Mouse (Mus musculus) kidney, postnatal 0 days (tissue): ENCODE results near the gene AK157302. TPM values are rescaled to one million over a fixed set of nuclear protein-coding genes. Genes with fewer than 3 reads are reported as not detected.
"Not testable (repeated sequence)": the region's sequence is repeated elsewhere in the genome, so short reads cannot be mapped to it uniquely, and the experiment has no call there.

ENCODE experiments used
- ATAC-seq: fragments of 200-750 bp; cut with Nextera tagmentation; replicated peaks from 2 replicates; pipeline ENCODE4 v1.8.0; 2017; ENCODE audit warnings: low read depth, moderate number of reproducible peaks, moderate TSS enrichment, moderate library complexity; ENCODE audit not compliant: low FRiP score
- DNase-seq: peaks from one replicate; pipeline ENCODE4 v3.0.0-alpha.2; 2016; ENCODE audit warnings: low spot score
- H3K27ac ChIP-seq: fragments of 300-500 bp; sonication (generic); 2 replicates; pipeline ENCODE4 v1.5.1; 2014; ENCODE audit warnings: mild to moderate bottlenecking
- H3K27me3 ChIP-seq: fragments of 300-500 bp; sonication (generic); 2 replicates; pipeline ENCODE4 v1.6.1; 2014; ENCODE audit warnings: low read length, mixed read lengths; ENCODE audit not compliant: insufficient read depth
- H3K36me3 ChIP-seq: fragments of 300-500 bp; sonication (generic); 2 replicates; pipeline ENCODE4 v1.6.1; 2014; ENCODE audit warnings: low read length, mixed read lengths; ENCODE audit not compliant: insufficient read depth
- H3K4me1 ChIP-seq: fragments of 300-500 bp; sonication (generic); replicated peaks from 2 replicates; pipeline ENCODE4 v1.6.1; 2014; ENCODE audit warnings: antibody characterized with exemption, low read length, mixed read lengths; ENCODE audit not compliant: insufficient read depth
- H3K4me2 ChIP-seq: fragments of 300-500 bp; sonication (generic); 2 replicates; pipeline ENCODE4 v1.6.1; 2014; ENCODE audit warnings: mild to moderate bottlenecking, low read length, moderate library complexity, mixed read lengths
- H3K4me3 ChIP-seq: fragments of 300-500 bp; sonication (generic); replicated peaks from 2 replicates; pipeline ENCODE4 v1.5.1; 2014; ENCODE audit warnings: low read depth, low read length
- H3K9ac ChIP-seq: fragments of 300-500 bp; sonication (generic); 2 replicates; pipeline ENCODE4 v1.6.1; 2014; ENCODE audit warnings: low read depth, low read length
- H3K9me3 ChIP-seq: fragments of 300-500 bp; sonication (generic); replicated peaks from 2 replicates; pipeline ENCODE4 v1.6.1; 2016; ENCODE audit warnings: low read length, inconsistent platforms, mixed read lengths
- CTCF ChIP-seq: IDR thresholded peaks from 2 replicates; pipeline ENCODE4 v1.5.1; 2016; ENCODE audit warnings: antibody characterized with exemption, low read depth, mild to moderate bottlenecking, moderate library complexity
- WGBS: fragments of 180-500 bp; shearing (Covaris S2); extraction: QIAGEN DNeasy Blood & Tissue Kit; methylation state at CpG from one replicate; pipeline ENCODE4 v1.1.7; 2014; 5-methylcytosine and 5-hydroxymethylcytosine counted together
- polyA plus RNA-seq: library from polyadenylated mRNA; unstranded; fragments of >200 nt; fragmentation: Nextera tagmentation; extraction: Ambion mirVana; gene quantifications from 2 replicates; pipeline ENCODE4 v1.2.1, GENCODE M21; 2015

Gene AK157302
- polyA plus RNA-seq, 1 experiment from 2014 or later: 0.43 TPM

DNA sequence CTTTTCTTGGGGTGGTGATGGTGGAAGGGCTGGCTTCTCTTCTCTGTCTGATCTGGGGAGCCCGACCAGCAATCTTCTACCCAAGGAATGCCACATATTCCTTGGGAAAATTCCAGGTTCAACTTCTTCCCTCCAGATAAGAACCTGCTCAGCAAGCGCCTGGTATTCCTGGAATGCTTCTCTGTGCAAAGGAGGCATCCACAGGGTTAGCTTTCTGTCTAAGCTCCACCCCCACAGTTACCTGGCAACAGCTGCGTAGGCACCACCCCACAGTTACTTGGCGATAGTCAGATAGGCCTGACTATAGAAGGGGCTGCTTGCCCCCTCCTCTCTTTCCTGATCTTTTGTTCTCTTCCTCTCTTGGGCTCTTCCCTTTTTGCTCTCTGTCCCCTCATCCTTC is 38.7 kb upstream of the AK157302 start:
- Histone ChIP-seq H3K4me1 (no peaks in the 10 kb centered on the region), H3K4me2 (no peak overlapping the region), H3K27ac (0 out of 2 replicates have a peak overlapping the region, but pooled peaks have one; percentile 36), H3K4me3 (no peak overlapping the region), H3K9me3 (no peaks in the 10 kb centered on the region), H3K9ac (no peak overlapping the region), H3K27me3 (no peaks in the 10 kb centered on the region), H3K36me3 (0 out of 2 replicates have a peak, but pooled peaks cover 3% of the 10 kb centered on the region)
- DNase-seq (peak; percentile 37), ATAC-seq (peak; percentile 51; the same call in 1 of the 2 replicates)
- 13% methylated on average over 4 of the region's 4 CpGs for WGBS
- TF ChIP-seq CTCF: no peak

GRCm38 (mm10) chr13:21462516-21462915 is 32.5 kb upstream of the AK157302 start:
- not testable (repeated sequence) for H3K9me3 ChIP-seq, H3K4me3 ChIP-seq, H3K9ac ChIP-seq, H3K4me2 ChIP-seq, H3K27me3 ChIP-seq, ATAC-seq, DNase-seq, H3K4me1 ChIP-seq, H3K27ac ChIP-seq, H3K36me3 ChIP-seq
- WGBS: 53% methylated on average over 9 of the region's 9 CpGs

GRCm38 (mm10) chr13:21467336-21467735 is 27.7 kb upstream of the AK157302 start:
- no peak overlapping the region for H3K4me2 ChIP-seq
- TF ChIP-seq CTCF: no peak
- WGBS: 85% methylated on average over 10 of the region's 10 CpGs
- no peaks in the 10 kb centered on the region for H3K9me3 ChIP-seq
- H3K36me3 ChIP-seq: no peaks in the 10 kb centered on the region
- no peak for ATAC-seq
- H3K27me3 ChIP-seq: no peaks in the 10 kb centered on the region
- DNase-seq: no peak
- no peak overlapping the region for H3K27ac ChIP-seq
- no peaks in the 10 kb centered on the region for H3K4me1 ChIP-seq
- H3K9ac ChIP-seq: no peak overlapping the region
- H3K4me3 ChIP-seq: no peak overlapping the region

- no peaks in the 10 kb centered on the region for H3K9me3 ChIP-seq
These were observed 26.7 kb upstream of the AK157302 start, which contains the start of gene Nkapl for GRCm38 (mm10) chr13:21468061-21469019. TSS of gene Nkapl (minus strand) at chr13:21468509.

DNA sequence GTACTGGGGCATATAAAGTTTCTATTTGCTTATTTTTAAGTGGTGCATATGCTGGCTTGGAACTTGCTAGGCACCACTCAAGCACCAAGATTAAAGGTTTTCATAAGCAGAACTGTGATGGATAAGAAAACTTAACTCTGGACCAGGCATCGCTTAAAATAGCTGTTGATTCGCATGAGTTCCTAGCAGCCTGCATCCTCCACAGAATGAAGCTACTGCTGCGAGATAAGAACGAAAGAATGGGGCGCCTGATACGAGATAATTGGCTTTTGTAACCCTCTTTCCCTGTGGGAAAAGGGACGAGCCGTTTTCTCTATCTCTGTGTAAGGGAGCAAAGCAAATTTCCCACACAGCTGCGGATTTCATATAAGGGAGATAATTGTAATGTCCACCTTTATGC is 25.9 kb upstream of the AK157302 start:
- Histone ChIP-seq H3K4me1 (no peaks in the 10 kb centered on the region), H3K27me3 (no peaks in the 10 kb centered on the region), H3K27ac (no peak overlapping the region), H3K9ac (no peak overlapping the region), H3K36me3 (no peaks in the 10 kb centered on the region), H3K9me3 (no peaks in the 10 kb centered on the region), H3K4me2 (peak overlapping the region; percentile 85; the same call in 1 of the 2 replicates), H3K4me3 (no peak overlapping the region)
- DNase-seq (no peak), ATAC-seq (no peak)
- TF ChIP-seq CTCF: no peak
- 36% methylated on average over 9 of the region's 9 CpGs for WGBS

More at GRCm38 (mm10) chr13:21468061-21469019, 26.7 kb upstream of the AK157302 start, which contains the start of gene Nkapl:
- H3K4me2 ChIP-seq: peak within 1 kb of the TSS; percentile 85
- ATAC-seq (peak; percentile 96), DNase-seq (peak; percentile 89)
- H3K27ac ChIP-seq: no peak within 1 kb of the TSS
- peak within 1 kb of the TSS; percentile 55 for H3K4me3 ChIP-seq
- WGBS: under 1% methylated on average over 54 of the region's 54 CpGs
- H3K4me1 ChIP-seq: no peaks in the 10 kb centered on the region
- H3K27me3 ChIP-seq: no peaks in the 10 kb centered on the region
- H3K9ac ChIP-seq: peak within 1 kb of the TSS; percentile 55
- H3K36me3 ChIP-seq: no peaks in the 10 kb centered on the region
- no peak for TF ChIP-seq CTCF

- WGBS: 42% methylated on average over 4 of the region's 4 CpGs
- H3K4me1 ChIP-seq: no peaks in the 10 kb centered on the region
- TF ChIP-seq CTCF: no peak
- H3K27me3 ChIP-seq: no peaks in the 10 kb centered on the region
- no peak overlapping the region for H3K9ac ChIP-seq
- no peak overlapping the region for H3K4me2 ChIP-seq
- no peak for DNase-seq
- H3K4me3 ChIP-seq: no peak overlapping the region
- H3K36me3 ChIP-seq: no peaks in the 10 kb centered on the region
- no peaks in the 10 kb centered on the region for H3K9me3 ChIP-seq
- no peak for ATAC-seq
- no peak overlapping the region for H3K27ac ChIP-seq
These were observed 22.6 kb upstream of the AK157302 start for GRCm38 (mm10) chr13:21472427-21472826.
